Mouse (Mus musculus) liver, embryonic 16.5 days (tissue): Measurements from ENCODE around the gene Pank1. TPM values are rescaled to one million over a fixed set of nuclear protein-coding genes. Genes with fewer than 3 reads are reported as not detected.

Source experiments
- ATAC-seq: fragments of 200-750 bp; cut with Nextera tagmentation; 2 replicates; pipeline ENCODE4 v1.8.0; 2017; ENCODE audit warnings: low read depth, mild to moderate bottlenecking, moderate number of reproducible peaks, moderate library complexity
- H3K27ac ChIP-seq: fragments of 300-500 bp; sonication (generic); 2 replicates; pipeline ENCODE4 v1.5.1; 2014; ENCODE audit warnings: mild to moderate bottlenecking, low read length
- H3K27me3 ChIP-seq: fragments of 300-500 bp; sonication (generic); 2 replicates; pipeline ENCODE4 v1.6.1; 2014; ENCODE audit warnings: low read depth, low read length, mixed read lengths; ENCODE audit not compliant: control insufficient read depth, insufficient read depth
- H3K36me3 ChIP-seq: fragments of 300-500 bp; sonication (generic); 2 replicates; pipeline ENCODE4 v1.6.1; 2014; ENCODE audit warnings: mild to moderate bottlenecking; ENCODE audit not compliant: control insufficient read depth, insufficient read depth
- H3K4me1 ChIP-seq: fragments of 300-500 bp; sonication (generic); 2 replicates; pipeline ENCODE4 v1.6.1; 2014; ENCODE audit warnings: low read depth, low read length, mixed read lengths; ENCODE audit not compliant: control insufficient read depth
- H3K4me2 ChIP-seq: fragments of 300-500 bp; sonication (generic); 2 replicates; pipeline ENCODE4 v1.6.1; 2014; ENCODE audit warnings: low read depth, low read length, mixed read lengths
- H3K4me3 ChIP-seq: fragments of 300-500 bp; sonication (generic); 2 replicates; pipeline ENCODE4 v1.5.1; 2014; ENCODE audit warnings: low read depth, mild to moderate bottlenecking, low read length
- H3K9ac ChIP-seq: fragments of 300-500 bp; sonication (generic); 2 replicates; pipeline ENCODE4 v1.6.1; 2014; ENCODE audit warnings: low read depth, low read length
- H3K9me3 ChIP-seq: fragments of 300-500 bp; sonication (generic); replicated peaks from 2 replicates; pipeline ENCODE4 v1.6.1; 2016; ENCODE audit warnings: low read length; ENCODE audit not compliant: control insufficient read depth
- WGBS: fragments of 180-500 bp; shearing (Covaris S2); extraction: QIAGEN DNeasy Blood & Tissue Kit; methylation state at CpG from one replicate; pipeline ENCODE4 v1.1.7; 2014; ENCODE audit not compliant: insufficient replicate concordance; 5-methylcytosine and 5-hydroxymethylcytosine counted together
- polyA plus RNA-seq: library from polyadenylated mRNA; unstranded; fragments of >200 nt; fragmentation: Nextera tagmentation; extraction: Ambion mirVana; gene quantifications from 2 replicates; pipeline ENCODE4 v1.2.1, GENCODE M21; 2015

The Pank1 gene
- polyA plus RNA-seq, 1 experiment from 2014 or later: 10.7 TPM

GRCm38 (mm10) chr19:34804531-34804930 lies 74.7 kb downstream of the Pank1 start:
- no peak overlapping the region for H3K4me2 ChIP-seq
- H3K4me3 ChIP-seq: no peak overlapping the region
- ATAC-seq: no peak
- no peaks in the 10 kb centered on the region for H3K27me3 ChIP-seq
- no peak overlapping the region for H3K27ac ChIP-seq
- no peaks in the 10 kb centered on the region for H3K36me3 ChIP-seq
- H3K9ac ChIP-seq: no peak overlapping the region
- H3K4me1 ChIP-seq: no peaks in the 10 kb centered on the region; the same call in none of the 2 replicates
- no peaks in the 10 kb centered on the region for H3K9me3 ChIP-seq
- WGBS: 58% methylated on average over 2 of the region's 2 CpGs

- H3K9ac ChIP-seq: no peak overlapping the region
- H3K27me3 ChIP-seq: no peaks in the 10 kb centered on the region
- H3K9me3 ChIP-seq: no peaks in the 10 kb centered on the region
- H3K4me2 ChIP-seq: no peak overlapping the region
- no peaks in the 10 kb centered on the region for H3K36me3 ChIP-seq
- no peak for ATAC-seq
- 66% methylated on average over 4 of the region's 4 CpGs for WGBS
- H3K4me1 ChIP-seq: no peaks in the 10 kb centered on the region; the same call in none of the 2 replicates
- no peak overlapping the region for H3K27ac ChIP-seq
- H3K4me3 ChIP-seq: no peak overlapping the region
These were observed 75.9 kb downstream of the Pank1 start for GRCm38 (mm10) chr19:34803396-34803795.

- Histone ChIP-seq H3K9me3 (no peaks in the 10 kb centered on the region), H3K4me3 (no peak overlapping the region), H3K9ac (no peak overlapping the region), H3K4me1 (no peaks in the 10 kb centered on the region), H3K36me3 (no peaks in the 10 kb centered on the region), H3K27me3 (no peaks in the 10 kb centered on the region), H3K4me2 (no peak overlapping the region), H3K27ac (no peak overlapping the region)
- 21% methylated on average over 6 of the region's 6 CpGs for WGBS
- ATAC-seq: no peak
These were observed 79.5 kb downstream of the Pank1 start for GRCm38 (mm10) chr19:34799644-34800267.

GRCm38 (mm10) chr19:34796396-34796795 lies 82.9 kb downstream of the Pank1 start:
- Histone ChIP-seq H3K27ac (no peak overlapping the region), H3K4me1 (no peaks in the 10 kb centered on the region), H3K4me2 (no peak overlapping the region), H3K9ac (no peak overlapping the region), H3K27me3 (no peaks in the 10 kb centered on the region), H3K9me3 (no peaks in the 10 kb centered on the region), H3K4me3 (no peak overlapping the region), H3K36me3 (no peaks in the 10 kb centered on the region)
- ATAC-seq: no peak
- 62% methylated on average over 4 of the region's 4 CpGs for WGBS

- no peak overlapping the region for H3K9ac ChIP-seq
- H3K36me3 ChIP-seq: no peaks in the 10 kb centered on the region
- no peaks in the 10 kb centered on the region for H3K9me3 ChIP-seq
- H3K4me2 ChIP-seq: no peak overlapping the region
- ATAC-seq: no peak
- 62% methylated on average over 2 of the region's 2 CpGs for WGBS
- no peak overlapping the region for H3K27ac ChIP-seq
- no peaks in the 10 kb centered on the region for H3K27me3 ChIP-seq
- no peaks in the 10 kb centered on the region for H3K4me1 ChIP-seq
- no peak overlapping the region for H3K4me3 ChIP-seq
These were observed 96.8 kb downstream of the Pank1 start for GRCm38 (mm10) chr19:34782491-34782890.

GRCm38 (mm10) chr19:34778993-34779392 lies 100.3 kb downstream of the Pank1 start:
- Histone ChIP-seq H3K9me3 (no peaks in the 10 kb centered on the region), H3K9ac (no peak overlapping the region), H3K36me3 (no peaks in the 10 kb centered on the region), H3K4me2 (no peak overlapping the region), H3K4me3 (no peak overlapping the region), H3K4me1 (no peaks in the 10 kb centered on the region), H3K27me3 (no peaks in the 10 kb centered on the region), H3K27ac (no peak overlapping the region)
- WGBS: 73% methylated on average over 1 of the region's 1 CpGs
- no peak for ATAC-seq

GRCm38 (mm10) chr19:34778098-34778497 lies 101.2 kb downstream of the Pank1 start:
- no peaks in the 10 kb centered on the region for H3K27me3 ChIP-seq
- H3K4me1 ChIP-seq: no peaks in the 10 kb centered on the region
- no peak overlapping the region for H3K9ac ChIP-seq
- H3K4me2 ChIP-seq: no peak overlapping the region
- no peaks in the 10 kb centered on the region for H3K36me3 ChIP-seq
- H3K9me3 ChIP-seq: no peaks in the 10 kb centered on the region
- no peak for ATAC-seq
- no peak overlapping the region for H3K27ac ChIP-seq
- H3K4me3 ChIP-seq: no peak overlapping the region

- WGBS: 20% methylated on average over 6 of the region's 6 CpGs
- no peaks in the 10 kb centered on the region for H3K4me1 ChIP-seq
- H3K36me3 ChIP-seq: no peaks in the 10 kb centered on the region
- H3K9ac ChIP-seq: no peak overlapping the region
- no peak overlapping the region for H3K4me2 ChIP-seq
- H3K27ac ChIP-seq: no peak overlapping the region
- H3K27me3 ChIP-seq: no peaks in the 10 kb centered on the region
- H3K9me3 ChIP-seq: no peaks in the 10 kb centered on the region
- no peak overlapping the region for H3K4me3 ChIP-seq
- ATAC-seq: no peak; the same call in 1 of the 2 replicates
These were observed 106.5 kb downstream of the Pank1 start for GRCm38 (mm10) chr19:34772775-34773174.

- Histone ChIP-seq H3K36me3 (no peaks in the 10 kb centered on the region), H3K4me2 (no peak overlapping the region), H3K4me1 (no peaks in the 10 kb centered on the region), H3K27ac (no peak overlapping the region), H3K9me3 (no peaks in the 10 kb centered on the region), H3K9ac (no peak overlapping the region), H3K27me3 (no peaks in the 10 kb centered on the region), H3K4me3 (no peak overlapping the region)
- 60% methylated on average over 6 of the region's 6 CpGs for WGBS
- no peak for ATAC-seq
These were observed 108.5 kb downstream of the Pank1 start for GRCm38 (mm10) chr19:34770764-34771163.
